Comparison of ENCODE assay signal across 8 mouse cellular contexts in the genomic region with DNA sequence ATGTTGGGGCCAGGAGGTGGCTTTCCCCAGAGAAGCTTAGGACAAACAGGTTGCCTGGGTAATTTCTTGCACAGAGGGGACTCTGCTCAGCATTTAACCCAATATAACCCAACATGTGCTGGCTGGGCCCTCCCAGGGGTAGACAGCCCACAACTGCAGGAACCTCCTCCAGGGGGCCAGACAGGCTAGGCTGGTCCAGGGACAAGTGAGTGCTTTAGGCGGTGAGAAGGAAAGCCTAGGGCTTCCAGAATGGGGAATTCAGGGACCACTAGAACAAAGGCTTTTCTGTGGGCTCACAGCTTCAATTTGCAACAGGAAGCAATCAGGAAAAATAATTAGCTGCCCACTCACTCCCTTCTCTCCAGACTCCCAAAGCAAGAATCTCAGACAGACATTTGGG. TPM values are rescaled to one million over a fixed set of nuclear protein-coding genes. Genes with fewer than 3 reads are reported as not detected.
DNase-seq lines count a peak whose midpoint lies in the region; ATAC-seq and TF ChIP-seq lines count a peak whose summit lies in the region.

No protein-coding gene starts in this region.

- H3K4me1 ChIP-seq in forebrain, embryonic 10.5 days, result peaks cover 55% of the 10 kb centered on the region
- peaks cover 69% of the 10 kb centered on the region for H3K4me1 ChIP-seq in limb, embryonic 12.5 days (replicated peaks)
- H3K4me1 ChIP-seq in neural tube, embryonic 15.5 days, result peaks cover 40% of the 10 kb centered on the region

- H3K4me2 ChIP-seq in limb, embryonic 12.5 days, result peak overlapping the region; percentile 98
- H3K4me2 ChIP-seq in neural tube, embryonic 15.5 days, result peak overlapping the region; percentile 99

- no peak for ATAC-seq in limb, embryonic 12.5 days (ENCODE audit: insufficient number of reproducible peaks, insufficient read depth, low FRiP score, low TSS enrichment, low read depth)
- ATAC-seq in neural tube, embryonic 15.5 days (ENCODE audit: low FRiP score), result no peak

- H3K27ac ChIP-seq in layer of hippocampus, adult 2 months, result peak overlapping the region; percentile 82
- H3K27ac ChIP-seq in forebrain, embryonic 10.5 days, result peak overlapping the region; percentile 95
- H3K27ac ChIP-seq in limb, embryonic 12.5 days, result peak overlapping the region; percentile 94
- H3K27ac ChIP-seq in neural tube, embryonic 15.5 days (replicated peaks), result 0 out of 2 replicates have a peak overlapping the region, but pooled peaks have one; percentile 2

- WGBS in forebrain, embryonic 10.5 days, result 7% methylated on average over 1 of the region's 1 CpGs
- WGBS in limb, embryonic 12.5 days, result 4% methylated on average over 1 of the region's 1 CpGs
- 21% methylated on average over 1 of the region's 1 CpGs for WGBS in neural tube, embryonic 15.5 days

- no peaks in the 10 kb centered on the region for H3K36me3 ChIP-seq in forebrain, embryonic 10.5 days (replicated peaks)
- 0 out of 2 replicates have a peak, but pooled peaks cover 3% of the 10 kb centered on the region for H3K36me3 ChIP-seq in limb, embryonic 12.5 days
- H3K36me3 ChIP-seq in neural tube, embryonic 15.5 days, result no peaks in the 10 kb centered on the region

- H3K9me3 ChIP-seq in forebrain, embryonic 10.5 days, result no peaks in the 10 kb centered on the region
- H3K9me3 ChIP-seq in limb, embryonic 12.5 days, result no peaks in the 10 kb centered on the region
- H3K9me3 ChIP-seq in neural tube, embryonic 15.5 days (replicated peaks), result no peaks in the 10 kb centered on the region

- peaks cover 16% of the 10 kb centered on the region for H3K27me3 ChIP-seq in forebrain, embryonic 10.5 days (ENCODE audit: poor library complexity, severe bottlenecking)
- no peaks in the 10 kb centered on the region for H3K27me3 ChIP-seq in limb, embryonic 12.5 days
- peaks cover 22% of the 10 kb centered on the region for H3K27me3 ChIP-seq in neural tube, embryonic 15.5 days (replicated peaks)

- peak; percentile 23 for TF ChIP-seq CTCF in layer of hippocampus, adult 2 months (conservative IDR thresholded peaks at IDR 0.05)

- peak overlapping the region; percentile 96 for H3K9ac ChIP-seq in limb, embryonic 12.5 days (replicated peaks)
- H3K9ac ChIP-seq in neural tube, embryonic 15.5 days (replicated peaks), result no peak overlapping the region

- no peak overlapping the region for H3K4me3 ChIP-seq in layer of hippocampus, adult 2 months
- peak overlapping the region; percentile 93 for H3K4me3 ChIP-seq in forebrain, embryonic 10.5 days
- H3K4me3 ChIP-seq in limb, embryonic 12.5 days (replicated peaks), result peak overlapping the region; percentile 97
- no peak overlapping the region for H3K4me3 ChIP-seq in neural tube, embryonic 15.5 days (replicated peaks)

- DNase-seq in layer of hippocampus, adult 2 months (ENCODE audit: low spot score in 2 of 2), result no peak
- no peak for DNase-seq in layer of hippocampus, adult 18-20 months (ENCODE audit: low spot score in 2 of 2)
- no peak for DNase-seq in forebrain, embryonic 10.5 days (ENCODE audit: extremely low spot score, low spot score)
- DNase-seq in frontal cortex, adult 2 months (ENCODE audit: extremely low spot score in 1 of 2, low spot score in 1 of 2), result no peak
- DNase-seq in spleen, postnatal 14 days (ENCODE audit: low spot score in 2 of 2), result no peak
- DNase-seq in urinary bladder, postnatal 14 days (ENCODE audit: low spot score), result no peak

RNA-seq across cellular contexts. Expression of a gene that starts 1.9 kb away (rescaled TPM):
- total RNA-seq in layer of hippocampus, adult 2 months (2021), result 10 to 100 TPM in 1 of 2 experiments, 1 to 10 TPM in 1; 9.4 to 10.0 TPM
- 10 to 100 TPM in 1 of 2 experiments, 1 to 10 TPM in 1; 9.2 to 10.4 TPM for total RNA-seq in layer of hippocampus, adult 18-20 months (2021)
- 3.6 and 3.9 TPM in 2 replicates for polyA plus RNA-seq in forebrain, embryonic 10.5 days (2016; fragmentation: Nextera tagmentation; extraction: Ambion mirVana)
- polyA plus RNA-seq in limb, embryonic 12.5 days (2016; fragmentation: Nextera tagmentation; extraction: Ambion mirVana), result 7.7 and 8.4 TPM in 2 replicates
- polyA plus RNA-seq in neural tube, embryonic 15.5 days (2015; fragmentation: Nextera tagmentation; extraction: Ambion mirVana), result 1.2 and 2.1 TPM in 2 replicates
- 4.9 and 5.2 TPM in 2 replicates for polyA plus RNA-seq in frontal cortex, adult 2 months (2012; rRNA removed)

RNA-seq across cellular contexts. Expression of a gene that starts 23.7 kb away (rescaled TPM):
- total RNA-seq in layer of hippocampus, adult 2 months (2021), result 10 to 100 TPM; 23.3 to 27.2 TPM
- total RNA-seq in layer of hippocampus, adult 18-20 months (2021), result 10 to 100 TPM; 23.4 to 24.3 TPM
- polyA plus RNA-seq in forebrain, embryonic 10.5 days (2016; fragmentation: Nextera tagmentation; extraction: Ambion mirVana), result 44.9 and 47.7 TPM in 2 replicates
- polyA plus RNA-seq in limb, embryonic 12.5 days (2016; fragmentation: Nextera tagmentation; extraction: Ambion mirVana), result 33.0 and 41.1 TPM in 2 replicates
- polyA plus RNA-seq in neural tube, embryonic 15.5 days (2015; fragmentation: Nextera tagmentation; extraction: Ambion mirVana), result 35.1 and 36.5 TPM in 2 replicates
- 32.8 and 37.2 TPM in 2 replicates for polyA plus RNA-seq in frontal cortex, adult 2 months (2012; rRNA removed)

Comparison
In these comparisons a context has a peak if more than half of its experiments do, and no peak if none do; other contexts are left out.
1. H3K27ac ChIP-seq: peak in every context shown above with its lines; median percentile 95 in forebrain, embryonic 10.5 days; 94 in limb, embryonic 12.5 days; 82 in layer of hippocampus, adult 2 months; 2 in neural tube, embryonic 15.5 days.
2. H3K4me3 ChIP-seq: peak in forebrain, embryonic 10.5 days (single experiment) and limb, embryonic 12.5 days (single experiment); none in layer of hippocampus, adult 2 months (single experiment) and neural tube, embryonic 15.5 days (single experiment).